Mouse (Mus musculus): ENCODE measurements around the gene Fcgrt. TPM values are rescaled to one million over a fixed set of nuclear protein-coding genes. Genes with fewer than 3 reads are reported as not detected.
A peak's percentile ranks its signal among the peaks of the same experiment; 100 is the strongest.

Gene Fcgrt
- polyA plus RNA-seq, 1 experiment from 2014 or later = 56.4 TPM

- no peak overlapping the region for H3K4me3 ChIP-seq (ENCODE audit: low read depth, low read length)
- H3K4me1 ChIP-seq (ENCODE audit: insufficient read depth) = peaks cover 7% of the 10 kb centered on the region; the same call in 1 of the 2 replicates
- no peak overlapping the region for H3K27ac ChIP-seq (ENCODE audit: low read depth)
- no peaks in the 10 kb centered on the region for H3K27me3 ChIP-seq (ENCODE audit: insufficient read depth, low read length)
- H3K9me3 ChIP-seq (ENCODE audit: low read depth, low read length) = no peaks in the 10 kb centered on the region
- H3K4me2 ChIP-seq = no peak overlapping the region
- DNase-seq (no peak), ATAC-seq (ENCODE audit: insufficient read depth) (no peak)
- H3K36me3 ChIP-seq (ENCODE audit: insufficient read depth) = no peaks in the 10 kb centered on the region; the same call in 1 of the 2 replicates
- no peak for TF ChIP-seq CTCF (IDR thresholded peaks at IDR 0.05; ENCODE audit: low read depth)
- no peak overlapping the region for H3K9ac ChIP-seq
- 54% methylated on average over 5 of the region's 5 CpGs for WGBS
Observed at GRCm38 (mm10) chr7:45107052-45107645, 3.5 kb upstream of the Fcgrt start.

- DNase-seq = no peak
- Histone ChIP-seq H3K36me3 (ENCODE audit: insufficient read depth) (no peaks in the 10 kb centered on the region; the same call in 1 of the 2 replicates), H3K9me3 (ENCODE audit: low read depth, low read length) (no peaks in the 10 kb centered on the region), H3K4me3 (ENCODE audit: low read depth, low read length) (no peak overlapping the region), H3K27me3 (ENCODE audit: insufficient read depth, low read length) (no peaks in the 10 kb centered on the region), H3K4me1 (ENCODE audit: insufficient read depth) (peaks cover 7% of the 10 kb centered on the region; the same call in 1 of the 2 replicates), H3K27ac (ENCODE audit: low read depth) (no peak overlapping the region), H3K4me2 (no peak overlapping the region), H3K9ac (no peak overlapping the region)
- WGBS = 46% methylated on average over 6 of the region's 6 CpGs
- no peak for TF ChIP-seq CTCF (IDR thresholded peaks at IDR 0.05; ENCODE audit: low read depth)
- ATAC-seq (ENCODE audit: insufficient read depth) = no peak
Observed at GRCm38 (mm10) chr7:45106441-45106840, 2.8 kb upstream of the Fcgrt start.

DNA sequence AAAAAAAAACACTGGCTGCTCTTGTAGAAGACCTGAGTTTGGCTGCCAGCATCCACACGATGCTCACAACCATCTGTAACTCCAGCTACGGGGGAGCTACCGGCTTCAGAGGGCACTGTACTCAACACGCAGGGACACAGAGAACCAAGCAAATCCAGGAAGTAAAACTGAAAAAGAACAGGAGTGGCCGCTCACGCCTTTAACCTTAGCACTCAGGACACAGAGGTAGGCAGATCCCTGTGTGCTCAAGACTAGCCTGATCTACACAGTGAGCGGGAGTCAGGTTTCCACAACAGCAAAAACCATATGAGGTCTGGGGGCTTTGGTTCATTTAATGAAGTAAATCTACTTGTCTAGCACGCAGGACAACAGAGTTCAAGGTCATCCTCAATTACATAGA is 1.8 kb upstream of the Fcgrt start:
- DNase-seq = no peak
- TF ChIP-seq CTCF (IDR thresholded peaks at IDR 0.05; ENCODE audit: low read depth) = no peak
- no peak overlapping the region for H3K27ac ChIP-seq (ENCODE audit: low read depth)

DNA sequence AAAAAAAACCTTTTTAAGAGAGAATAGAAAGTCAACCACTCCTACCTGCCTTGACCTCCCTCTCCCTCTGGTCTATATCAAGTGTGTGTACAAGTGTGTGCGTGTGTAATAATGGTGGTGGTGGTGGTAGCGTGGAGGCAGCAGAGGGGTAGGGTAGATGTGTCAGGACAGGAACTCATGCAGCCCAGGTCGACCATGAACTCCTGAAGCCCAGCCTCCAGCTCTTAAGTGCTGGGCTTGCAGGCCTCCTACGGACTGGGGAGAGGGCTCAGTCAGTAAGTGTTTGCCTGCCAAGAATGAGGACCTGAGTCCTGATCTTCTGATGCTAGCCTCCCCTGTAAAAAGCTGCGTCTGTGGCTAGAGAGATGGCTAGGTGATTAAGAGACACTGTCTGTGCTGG is 1.3 kb upstream of the Fcgrt start:
- no peak overlapping the region for H3K9ac ChIP-seq
- no peak overlapping the region for H3K4me2 ChIP-seq
- DNase-seq = no peak
- TF ChIP-seq CTCF (IDR thresholded peaks at IDR 0.05; ENCODE audit: low read depth) = no peak
- WGBS = 74% methylated on average over 5 of the region's 5 CpGs
- no peak for ATAC-seq (ENCODE audit: insufficient read depth)
- no peaks in the 10 kb centered on the region for H3K27me3 ChIP-seq (ENCODE audit: insufficient read depth, low read length)
- peaks cover 7% of the 10 kb centered on the region; the same call in 1 of the 2 replicates for H3K4me1 ChIP-seq (ENCODE audit: insufficient read depth)
- H3K4me3 ChIP-seq (ENCODE audit: low read depth, low read length) = no peak overlapping the region
- no peak overlapping the region for H3K27ac ChIP-seq (ENCODE audit: low read depth)
- H3K36me3 ChIP-seq (ENCODE audit: insufficient read depth) = no peaks in the 10 kb centered on the region; the same call in 1 of the 2 replicates
- no peaks in the 10 kb centered on the region for H3K9me3 ChIP-seq (ENCODE audit: low read depth, low read length)

More for the DNA sequence above, 1.8 kb upstream of the Fcgrt start:
- no peaks in the 10 kb centered on the region for H3K27me3 ChIP-seq (ENCODE audit: insufficient read depth, low read length)
- no peaks in the 10 kb centered on the region; the same call in 1 of the 2 replicates for H3K36me3 ChIP-seq (ENCODE audit: insufficient read depth)
- H3K4me3 ChIP-seq (ENCODE audit: low read depth, low read length) = no peak overlapping the region
- H3K4me1 ChIP-seq (ENCODE audit: insufficient read depth) = peaks cover 7% of the 10 kb centered on the region; the same call in 1 of the 2 replicates
- WGBS = 78% methylated on average over 8 of the region's 8 CpGs
- no peak overlapping the region for H3K9ac ChIP-seq
- H3K9me3 ChIP-seq (ENCODE audit: low read depth, low read length) = no peaks in the 10 kb centered on the region
- ATAC-seq (ENCODE audit: insufficient read depth) = no peak
- H3K4me2 ChIP-seq = no peak overlapping the region

DNA sequence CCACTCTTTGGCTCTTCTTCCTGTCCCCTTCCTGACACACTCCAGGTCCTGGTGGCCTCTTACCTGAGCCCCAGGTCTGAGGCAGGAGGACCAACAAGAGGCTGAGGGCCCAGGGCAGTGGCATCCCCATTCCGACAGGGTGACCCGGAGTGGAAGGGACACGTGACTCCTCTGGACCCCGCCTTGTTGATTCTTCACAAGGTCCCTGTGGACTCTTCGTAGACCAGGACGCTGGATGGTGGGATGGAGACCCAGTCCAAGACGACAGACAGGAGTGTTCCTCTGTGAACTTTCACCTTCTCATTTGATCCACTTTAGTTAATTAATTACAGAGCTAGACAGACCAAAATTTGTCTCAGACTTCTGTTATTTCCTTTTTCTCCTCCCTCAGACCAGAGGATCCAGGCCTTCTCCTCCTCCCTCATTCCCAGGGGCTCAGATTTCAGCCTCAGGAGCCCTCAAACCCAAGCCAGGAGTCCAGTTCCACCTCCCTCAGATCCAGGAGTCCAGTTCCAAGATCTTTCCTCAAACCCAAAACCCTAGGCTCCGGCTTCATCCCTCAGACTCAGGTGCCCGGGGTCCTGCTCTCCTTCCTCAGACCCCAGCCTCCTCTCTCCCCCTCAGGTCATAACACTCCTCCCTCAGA is 588 bp downstream of the Fcgrt start:
- ATAC-seq (ENCODE audit: insufficient read depth) = no peak
- TF ChIP-seq CTCF (IDR thresholded peaks at IDR 0.05; ENCODE audit: low read depth) = no peak
- DNase-seq = no peak
- no peaks in the 10 kb centered on the region; the same call in 1 of the 2 replicates for H3K36me3 ChIP-seq (ENCODE audit: insufficient read depth)
- peak overlapping the region; percentile 85 for H3K27ac ChIP-seq (ENCODE audit: low read depth)
- peak overlapping the region; percentile 59 for H3K9ac ChIP-seq
- peak overlapping the region; percentile 59 for H3K4me2 ChIP-seq
- no peaks in the 10 kb centered on the region for H3K9me3 ChIP-seq (ENCODE audit: low read depth, low read length)
- H3K4me3 ChIP-seq (ENCODE audit: low read depth, low read length) = peak overlapping the region; percentile 32
- H3K27me3 ChIP-seq (ENCODE audit: insufficient read depth, low read length) = no peaks in the 10 kb centered on the region
- H3K4me1 ChIP-seq (ENCODE audit: insufficient read depth) = peaks cover 7% of the 10 kb centered on the region; the same call in 1 of the 2 replicates
- WGBS = 54% methylated on average over 9 of the region's 9 CpGs

GRCm38 (mm10) chr7:45102441-45102840 is 1.2 kb downstream of the Fcgrt start:
- Histone ChIP-seq H3K9ac (peak overlapping the region; percentile 59; the same call in 1 of the 2 replicates), H3K27me3 (ENCODE audit: insufficient read depth, low read length) (no peaks in the 10 kb centered on the region), H3K27ac (ENCODE audit: low read depth) (no peak overlapping the region), H3K4me1 (ENCODE audit: insufficient read depth) (peaks cover 7% of the 10 kb centered on the region; the same call in 1 of the 2 replicates), H3K4me3 (ENCODE audit: low read depth, low read length) (peak overlapping the region; percentile 32; the same call in 1 of the 2 replicates), H3K9me3 (ENCODE audit: low read depth, low read length) (no peaks in the 10 kb centered on the region), H3K36me3 (ENCODE audit: insufficient read depth) (no peaks in the 10 kb centered on the region; the same call in 1 of the 2 replicates), H3K4me2 (peak overlapping the region; percentile 59)
- 67% methylated on average over 11 of the region's 11 CpGs for WGBS
- ATAC-seq (ENCODE audit: insufficient read depth) (no peak), DNase-seq (no peak)
- TF ChIP-seq CTCF (IDR thresholded peaks at IDR 0.05; ENCODE audit: low read depth) = no peak

DNA sequence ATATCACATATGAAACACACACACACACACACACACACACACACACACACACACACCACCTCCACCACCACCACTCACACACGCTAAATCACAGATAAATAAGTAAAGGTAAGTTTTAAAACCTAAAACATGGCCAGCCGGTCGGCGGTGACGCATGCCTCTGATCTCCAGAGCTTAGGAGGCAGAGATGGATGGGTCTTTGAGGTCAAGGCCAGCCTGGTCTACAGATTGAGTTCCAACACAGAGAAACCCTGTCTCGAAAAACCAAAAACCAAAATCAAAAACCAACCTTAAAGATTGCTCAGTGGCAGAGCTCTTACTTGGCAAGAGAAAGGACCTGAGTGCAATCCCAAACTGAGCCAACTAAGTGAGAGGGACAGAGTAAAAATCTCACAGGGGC is 3.6 kb downstream of the Fcgrt start:
- Histone ChIP-seq H3K9ac (no peak overlapping the region), H3K4me3 (ENCODE audit: low read depth, low read length) (no peak overlapping the region), H3K36me3 (ENCODE audit: insufficient read depth) (peaks cover 5% of the 10 kb centered on the region; the same call in 1 of the 2 replicates), H3K4me1 (ENCODE audit: insufficient read depth) (peaks cover 7% of the 10 kb centered on the region; the same call in 1 of the 2 replicates), H3K27ac (ENCODE audit: low read depth) (no peak overlapping the region), H3K9me3 (ENCODE audit: low read depth, low read length) (no peaks in the 10 kb centered on the region), H3K27me3 (ENCODE audit: insufficient read depth, low read length) (no peaks in the 10 kb centered on the region), H3K4me2 (no peak overlapping the region)
- no peak for ATAC-seq (ENCODE audit: insufficient read depth)
- 75% methylated on average over 6 of the region's 6 CpGs for WGBS
- TF ChIP-seq CTCF (IDR thresholded peaks at IDR 0.05; ENCODE audit: low read depth) = no peak
- DNase-seq = no peak
